Mouse (Mus musculus) retina, postnatal 7 days (tissue): ENCODE results near the gene Gm12216.
"Not testable (repeated sequence)": the region's sequence is repeated elsewhere in the genome, so short reads cannot be mapped to it uniquely, and the experiment has no call there.

Experiments
- DNase-seq: peaks from one replicate; pipeline ENCODE4 v3.0.0-alpha.2; 2012; ENCODE audit warnings: low read depth, low spot score

Gm12216 gene

DNA sequence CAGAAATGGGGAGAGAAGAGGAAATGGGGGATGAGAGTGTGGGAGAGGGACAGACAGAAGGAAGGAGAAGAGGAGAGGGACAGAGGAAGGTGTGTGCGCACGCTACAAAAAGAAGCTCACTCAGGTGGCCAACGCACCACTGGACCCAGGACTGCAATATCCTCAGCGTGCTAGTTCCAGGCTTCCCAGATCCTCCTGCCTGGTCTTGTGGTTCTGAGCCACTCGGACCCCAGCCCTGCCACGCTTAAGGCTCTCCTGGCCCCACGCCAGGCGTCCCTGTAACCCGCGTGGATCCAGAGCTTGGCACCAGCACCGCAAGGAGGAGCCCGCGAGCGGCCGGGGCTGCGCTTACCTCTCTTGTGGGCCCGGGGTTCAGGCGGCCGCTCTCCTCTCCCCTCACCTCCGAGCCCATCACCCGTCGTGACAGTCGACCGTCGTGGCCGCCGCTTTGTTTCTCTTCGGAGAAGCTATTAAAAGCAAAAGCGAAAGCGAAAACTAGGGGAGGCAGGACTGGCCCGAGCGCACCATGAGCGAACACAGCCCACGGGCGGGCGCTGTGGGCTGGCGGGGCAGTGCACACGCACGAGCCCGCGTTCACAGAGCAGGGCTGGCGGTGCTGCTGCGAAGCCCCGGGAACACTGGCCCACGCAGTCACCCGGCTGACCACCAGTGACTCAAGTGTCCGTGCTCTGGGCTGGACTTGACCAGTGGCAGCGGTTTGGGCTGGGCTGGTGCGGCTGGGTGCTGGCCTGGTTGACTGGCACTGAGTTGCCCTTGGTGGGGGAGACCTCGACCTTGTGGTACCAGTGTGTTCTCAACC is at the start of gene Gm12216:
Gm12216 (minus strand) TSS at position 496 of the 820 bp plus-strand sequence.
- DNase-seq: peak; percentile 25

DNA sequence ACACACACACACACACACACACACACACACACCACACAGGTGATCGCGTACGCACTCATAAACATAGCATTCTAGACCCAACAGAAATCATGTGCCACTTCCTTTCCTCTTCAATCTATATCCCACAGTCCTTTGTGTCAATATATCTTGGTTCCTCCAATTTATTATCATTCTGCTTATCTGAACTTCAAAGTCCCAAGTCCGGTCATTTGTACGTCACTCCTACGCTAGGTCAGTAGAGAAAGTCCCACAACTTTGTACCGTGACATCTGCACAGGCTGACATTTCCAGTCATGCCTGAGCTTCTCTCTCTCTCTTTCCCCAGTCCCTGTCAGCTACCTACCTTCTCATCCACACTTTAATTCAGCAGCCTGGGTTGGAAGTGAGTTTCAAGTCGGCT is 49.6 kb upstream of the Gm12216 start:
- no peak for DNase-seq

DNA sequence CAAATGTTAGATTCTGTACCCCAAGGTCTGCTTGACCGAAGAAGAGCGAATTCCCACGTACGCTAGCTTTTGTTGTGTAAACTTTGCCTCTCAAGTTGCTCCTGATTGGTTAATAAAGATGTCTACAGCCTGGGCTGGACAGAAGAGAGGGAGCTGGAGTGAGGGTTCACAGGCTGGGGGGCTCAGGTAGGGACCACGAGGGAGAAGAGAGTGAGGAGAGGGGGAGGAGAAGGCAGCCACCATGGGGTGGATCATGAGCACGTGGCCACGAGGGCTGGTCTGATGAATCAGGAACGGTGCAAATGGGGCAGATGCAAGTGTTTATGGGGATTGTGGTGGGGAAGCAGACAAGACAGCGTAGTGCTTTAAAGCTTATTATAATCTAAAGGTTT is 45.5 kb upstream of the Gm12216 start:
- no peak for DNase-seq

- no peak for DNase-seq
These were observed 44.9 kb upstream of the Gm12216 start for GRCm38 (mm10) chr11:53903781-53904533.

- DNase-seq: no peak
These were observed 43.7 kb upstream of the Gm12216 start for GRCm38 (mm10) chr11:53902741-53903140.

DNA sequence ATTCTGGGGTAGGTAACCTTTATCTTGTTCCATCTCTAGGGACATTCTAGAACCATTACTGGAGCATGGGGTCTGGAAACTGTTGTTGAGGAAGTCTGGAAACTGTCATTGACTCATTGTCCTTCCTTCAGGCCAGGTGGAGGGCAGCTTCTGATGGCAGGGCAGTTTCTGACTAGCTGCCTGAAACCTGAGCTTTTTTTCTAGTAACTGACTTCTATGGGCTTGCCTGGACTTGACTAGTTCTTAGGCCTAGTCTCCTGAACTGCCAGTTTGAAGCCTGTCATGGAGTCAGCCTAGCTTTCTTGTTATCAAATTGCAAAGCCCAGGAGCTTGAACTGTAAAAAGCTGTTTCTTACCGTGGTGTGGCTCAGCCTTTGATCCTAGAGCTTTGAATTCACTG is 41.9 kb upstream of the Gm12216 start:
- DNase-seq: no peak

GRCm38 (mm10) chr11:53899981-53900380 is 40.9 kb upstream of the Gm12216 start:
- no peak for DNase-seq

DNA sequence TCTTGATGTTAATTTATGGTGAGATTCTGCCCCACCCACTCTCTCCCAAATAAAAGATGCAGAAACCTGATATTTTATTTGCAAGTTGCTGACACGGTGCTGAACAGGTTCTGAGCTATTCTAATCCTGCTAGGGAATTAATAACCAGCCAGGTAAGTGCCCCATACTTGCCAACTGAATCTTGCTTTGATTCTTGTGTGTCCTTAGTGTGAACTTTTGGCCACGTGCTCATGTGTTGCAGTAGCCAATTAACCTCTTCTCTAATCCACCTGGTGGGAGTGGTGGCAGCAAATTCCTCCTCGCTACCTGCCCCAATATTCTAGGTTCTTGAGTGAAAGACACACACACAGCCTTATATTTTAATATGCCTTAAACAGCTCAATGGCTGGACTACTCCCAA is 39.9 kb upstream of the Gm12216 start:
- no peak for DNase-seq

DNA sequence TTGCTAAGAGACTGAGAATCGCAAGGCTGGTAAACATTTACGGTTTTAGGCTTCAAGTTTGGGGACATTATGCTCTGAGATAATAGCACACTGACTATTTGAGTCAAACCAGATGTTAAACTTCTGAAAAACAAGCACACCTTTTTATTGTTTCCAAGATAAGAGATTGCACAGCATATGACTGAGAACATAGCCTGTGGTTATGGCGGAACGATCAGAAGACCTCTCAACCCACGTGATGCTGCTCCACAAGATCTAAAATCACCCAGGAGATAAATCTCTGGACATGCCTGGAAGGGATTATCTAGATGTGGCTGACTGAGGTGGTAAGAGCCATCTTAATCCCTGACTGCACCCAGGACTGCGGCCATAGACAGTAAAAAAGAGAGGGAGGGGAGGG is 37.9 kb upstream of the Gm12216 start:
- no peak for DNase-seq

- no peak for DNase-seq
These were observed 34.4 kb upstream of the Gm12216 start for GRCm38 (mm10) chr11:53893451-53893850.

GRCm38 (mm10) chr11:53892716-53893416 is 33.8 kb upstream of the Gm12216 start:
- no peak for DNase-seq

- DNase-seq: peak; percentile 98
These were observed 32.7 kb upstream of the Gm12216 start, which contains the start of gene Slc22a5 for GRCm38 (mm10) chr11:53891505-53892451. Slc22a5 (minus strand) TSS chr11:53891660.

GRCm38 (mm10) chr11:53890906-53891504 is 31.9 kb upstream of the Gm12216 start:
- peak; percentile 5 for DNase-seq

GRCm38 (mm10) chr11:53890225-53890624 is 31.2 kb upstream of the Gm12216 start:
- no peak for DNase-seq

- no peak for DNase-seq
These were observed 30.1 kb upstream of the Gm12216 start for GRCm38 (mm10) chr11:53889091-53889645.

DNA sequence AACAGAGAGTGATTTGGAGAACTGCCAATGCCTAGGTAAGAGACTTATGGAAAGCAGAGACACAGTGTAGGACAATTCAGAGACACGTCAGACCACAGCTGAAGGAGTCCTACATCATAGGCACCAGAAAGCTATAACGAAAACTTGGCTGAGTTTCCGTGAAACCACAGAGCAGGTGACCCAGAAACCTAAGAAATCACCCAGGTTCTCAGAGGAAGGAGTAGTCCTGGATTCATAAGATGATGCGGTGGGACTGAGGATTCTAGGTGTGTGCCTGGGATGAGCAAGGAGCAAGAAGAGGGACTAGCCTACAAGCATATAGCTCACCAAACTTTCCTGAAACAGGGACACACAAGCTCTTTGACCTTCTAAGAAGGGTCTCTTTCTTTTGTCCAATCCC is 29.2 kb upstream of the Gm12216 start:
- DNase-seq: no peak

- no peak for DNase-seq
These were observed 24.2 kb upstream of the Gm12216 start for GRCm38 (mm10) chr11:53883287-53883686.

DNA sequence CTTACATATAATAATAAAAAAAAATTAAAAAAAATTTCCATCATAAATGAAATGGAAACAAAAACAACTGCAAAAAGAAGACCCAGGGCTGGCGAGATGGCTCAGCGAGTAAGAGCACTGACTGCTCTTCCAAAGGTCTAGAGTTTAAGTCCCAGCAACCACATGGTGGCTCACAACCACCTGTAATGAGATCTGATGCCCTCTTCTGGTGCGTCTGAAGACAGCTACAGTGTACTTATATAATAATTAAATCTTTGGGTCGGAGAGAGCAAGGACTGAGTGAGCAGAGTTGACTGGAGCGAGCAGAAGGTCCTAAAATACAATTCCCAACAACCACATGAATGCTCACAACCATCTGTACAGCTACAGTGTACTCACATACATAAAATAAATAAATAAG is 19.0 kb upstream of the Gm12216 start:
- DNase-seq: not testable (repeated sequence)

GRCm38 (mm10) chr11:53876488-53876887 is 17.4 kb upstream of the Gm12216 start:
- no peak for DNase-seq

DNA sequence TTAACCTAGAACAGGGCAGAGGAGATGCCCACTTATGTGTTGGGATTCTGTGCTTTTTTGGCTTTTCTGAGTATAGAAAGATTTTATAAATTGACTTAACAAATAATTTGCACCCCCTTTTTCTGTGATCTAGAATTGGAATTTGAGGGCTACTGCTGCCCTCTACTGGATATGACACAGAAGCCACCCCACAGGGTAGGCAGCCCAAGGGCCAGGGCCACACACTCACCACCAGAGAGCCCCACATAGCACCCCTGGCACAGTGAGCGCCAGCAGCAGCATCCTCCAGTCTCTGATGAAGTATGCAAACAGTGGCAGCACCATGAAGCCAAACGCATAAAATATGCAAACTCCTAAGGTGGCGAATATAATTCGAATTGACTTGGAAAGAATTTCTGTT is 15.7 kb upstream of the Gm12216 start:
- DNase-seq: no peak
